Mouse (Mus musculus) heart, adult 9 months (tissue): ENCODE results near the gene Spata45.

Experiments used
- DNase-seq, 2 experiments: peaks; one replicate each; pipeline ENCODE4 v3.0.0; 2022; ENCODE audit warnings: low spot score in 2 of 2

Gene Spata45

GRCm38 (mm10) chr1:191041352-191041751, 4.9 kb downstream of the Spata45 start:
- no peak for DNase-seq

DNA sequence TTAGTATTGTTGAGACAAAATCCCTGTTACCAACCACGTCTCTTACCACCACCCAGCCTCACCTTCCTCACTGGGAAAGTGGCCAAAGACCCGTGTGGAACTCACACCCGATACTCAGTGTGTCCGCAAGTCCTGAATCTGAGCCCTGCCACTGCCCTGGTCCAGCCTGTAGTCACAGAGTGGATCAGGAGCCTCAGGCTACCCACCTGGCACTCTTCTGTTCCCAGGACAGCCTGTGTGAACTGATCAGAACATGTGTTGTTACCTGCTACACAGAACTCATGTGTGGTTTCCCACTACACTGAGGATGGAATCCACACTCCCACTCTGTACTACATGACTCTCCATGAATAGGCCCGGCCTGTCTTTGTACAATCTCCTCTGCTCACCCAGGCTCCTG, 5.7 kb downstream of the Spata45 start:
- DNase-seq: no peak

DNA sequence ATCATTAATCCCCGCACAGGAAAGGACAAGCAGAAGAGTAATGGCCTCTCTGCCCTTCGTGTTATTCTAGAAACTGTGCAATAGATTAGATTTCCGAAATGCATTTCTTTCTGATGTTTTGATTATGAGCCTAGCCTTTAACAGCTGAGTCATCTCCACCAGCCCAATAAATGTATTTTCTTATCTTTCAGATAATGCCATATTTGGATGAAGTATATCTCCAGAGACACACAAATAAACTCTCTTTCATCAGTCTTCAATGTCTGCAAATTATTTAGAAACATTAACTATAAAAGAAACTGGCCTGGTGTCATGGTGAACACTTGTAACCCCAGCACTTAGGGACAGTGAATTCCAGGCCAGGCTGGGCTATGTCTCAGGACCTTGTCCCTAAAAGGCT, 6.2 kb downstream of the Spata45 start:
- DNase-seq: no peak

GRCm38 (mm10) chr1:191045264-191045663, 8.8 kb downstream of the Spata45 start:
- no peak for DNase-seq

DNA sequence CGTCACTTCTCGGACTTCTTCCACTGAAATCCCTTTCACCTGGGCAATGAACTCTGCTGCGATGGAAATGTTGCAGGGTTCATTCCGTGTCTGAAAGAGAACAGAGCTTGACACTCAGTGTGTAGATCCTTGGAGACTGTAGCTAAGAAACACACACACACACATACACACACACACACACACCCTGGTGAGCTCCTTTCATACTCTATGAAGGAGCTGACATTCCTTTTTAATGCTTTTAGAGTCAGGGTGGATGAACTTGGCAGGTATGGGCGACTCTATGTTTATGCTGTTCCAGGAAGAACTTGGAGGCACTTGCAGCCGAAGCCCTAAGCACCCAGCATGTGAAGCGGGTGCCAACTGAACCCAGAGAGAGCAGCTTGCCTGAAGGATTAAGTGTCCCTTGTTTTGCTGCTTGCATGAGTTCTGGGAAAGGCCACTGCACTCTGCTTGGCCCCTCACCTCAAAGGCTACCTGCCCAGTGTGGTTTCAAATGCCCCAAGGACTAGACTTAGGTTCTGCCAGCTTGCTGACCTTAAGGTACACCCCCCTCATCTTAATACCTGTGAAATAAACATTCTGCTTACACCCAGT, 9.9 kb downstream of the Spata45 start:
- no peak for DNase-seq

DNA sequence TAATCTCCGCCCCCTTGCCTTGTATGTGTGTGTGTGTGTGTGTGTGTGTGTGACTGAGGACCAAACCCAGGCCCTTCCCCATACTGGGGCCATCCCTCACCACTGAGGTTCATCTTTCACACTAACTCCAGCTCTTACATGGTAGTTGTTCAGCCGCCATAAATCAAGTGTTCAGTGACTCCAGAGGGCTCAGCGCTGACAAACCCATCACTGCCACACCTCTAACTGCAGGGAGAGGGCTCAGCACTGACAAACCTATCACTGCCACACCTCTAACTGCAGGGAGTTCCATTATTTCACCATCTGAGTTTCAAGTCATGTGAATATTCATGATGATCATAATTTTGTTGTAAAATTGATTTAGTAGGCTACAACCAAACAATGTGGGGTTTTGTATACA, 17.1 kb downstream of the Spata45 start:
- DNase-seq: no peak

- DNase-seq: no peak
Measured at GRCm38 (mm10) chr1:191054870-191055532, 18.6 kb downstream of the Spata45 start.

GRCm38 (mm10) chr1:191055533-191055873, 19.1 kb downstream of the Spata45 start:
- no peak for DNase-seq

DNA sequence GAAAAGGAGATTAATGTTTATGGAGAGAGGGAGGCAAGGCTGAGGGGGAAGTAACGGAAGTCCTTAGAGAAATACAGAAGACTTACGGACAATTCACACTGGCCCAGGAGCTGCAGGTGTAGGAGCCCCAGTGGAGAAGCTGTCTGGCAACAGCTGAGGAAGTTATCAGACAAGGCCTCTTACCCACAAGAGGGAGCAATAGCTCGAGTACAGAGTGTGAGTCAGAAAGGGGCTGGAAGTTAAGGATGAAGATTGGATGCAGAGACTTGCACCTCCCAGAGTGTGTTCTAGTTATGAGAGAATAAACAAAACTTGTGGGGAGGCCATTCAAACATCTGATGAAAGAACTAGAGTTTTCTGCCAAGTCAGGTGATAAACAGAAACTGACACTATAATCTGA, 21.0 kb downstream of the Spata45 start:
- DNase-seq: no peak

- no peak for DNase-seq
Measured at GRCm38 (mm10) chr1:191062241-191062780, 25.9 kb downstream of the Spata45 start.

DNA sequence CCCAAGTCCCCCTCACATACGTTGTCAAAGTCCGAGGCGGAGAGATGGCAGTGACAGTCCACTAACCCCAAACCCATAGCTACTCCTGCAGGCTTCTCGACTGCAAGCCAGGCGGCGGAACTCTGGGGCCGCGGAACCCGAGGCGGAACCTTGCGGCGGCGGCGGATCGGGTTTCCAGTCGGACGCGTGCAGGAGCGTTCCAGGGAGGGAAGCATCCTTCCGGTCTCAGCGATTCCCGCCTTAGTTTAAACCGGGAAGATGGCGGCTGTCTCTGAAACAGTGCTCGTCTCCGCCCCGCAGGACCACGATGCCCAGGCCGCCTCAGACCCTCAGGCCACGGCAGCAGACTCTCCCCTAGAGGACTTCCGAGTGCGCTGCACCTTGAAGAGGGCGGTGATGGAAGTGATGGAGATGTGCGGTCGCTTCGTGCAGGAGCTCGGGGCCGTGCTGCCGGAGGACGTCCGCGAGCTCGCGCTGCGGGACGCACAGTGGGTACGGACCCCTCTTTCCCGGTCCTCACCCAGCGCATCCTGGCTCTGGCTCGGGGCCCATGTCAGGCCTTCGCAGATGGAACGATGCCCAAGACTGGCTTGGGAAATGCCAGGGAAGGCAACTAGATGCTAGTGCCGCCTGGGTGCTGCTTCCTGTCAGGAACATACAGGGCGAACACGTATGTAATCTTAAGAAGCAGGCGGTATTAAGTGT, 26.5 kb downstream of the Spata45 start, which contains the start of the genes Tatdn3 and Nsl1:
TSS of gene Tatdn3 (minus strand) at position 152 of the 705 bp plus-strand sequence.
TSS of gene Nsl1 (plus strand) at position 232 of the 705 bp plus-strand sequence.
- peak; percentile 72 to 85 for DNase-seq

GRCm38 (mm10) chr1:191063700-191064099, 27.3 kb downstream of the Spata45 start:
- no peak for DNase-seq

GRCm38 (mm10) chr1:191064535-191064934, 28.1 kb downstream of the Spata45 start:
- DNase-seq: no peak

GRCm38 (mm10) chr1:191065188-191065587, 28.7 kb downstream of the Spata45 start:
- no peak for DNase-seq

DNA sequence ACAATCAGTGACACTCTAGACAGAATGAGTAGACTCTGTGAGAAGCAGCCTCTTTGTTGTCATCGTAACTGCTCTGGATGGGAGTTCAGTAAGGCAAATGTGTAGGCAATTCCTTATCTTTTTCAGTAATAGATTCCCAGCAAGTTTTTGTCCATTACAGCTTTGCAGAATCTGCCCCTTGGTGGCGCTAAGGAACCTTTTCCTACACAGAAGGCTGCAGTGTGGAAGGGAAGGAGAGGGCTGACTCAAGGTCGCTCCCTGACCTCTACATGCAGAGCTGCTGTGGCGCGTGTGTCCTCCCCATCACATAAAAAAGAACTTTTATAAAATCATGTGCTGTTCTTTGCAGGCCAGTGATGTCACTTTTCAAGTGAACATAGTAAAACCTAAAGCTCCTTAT, 31.9 kb downstream of the Spata45 start:
- no peak for DNase-seq

- no peak for DNase-seq
Measured at GRCm38 (mm10) chr1:191070259-191070658, 33.8 kb downstream of the Spata45 start.

- peak in 1 of 2 experiments; percentile 9 for DNase-seq
Measured at GRCm38 (mm10) chr1:191071613-191072012, 35.2 kb downstream of the Spata45 start.

DNA sequence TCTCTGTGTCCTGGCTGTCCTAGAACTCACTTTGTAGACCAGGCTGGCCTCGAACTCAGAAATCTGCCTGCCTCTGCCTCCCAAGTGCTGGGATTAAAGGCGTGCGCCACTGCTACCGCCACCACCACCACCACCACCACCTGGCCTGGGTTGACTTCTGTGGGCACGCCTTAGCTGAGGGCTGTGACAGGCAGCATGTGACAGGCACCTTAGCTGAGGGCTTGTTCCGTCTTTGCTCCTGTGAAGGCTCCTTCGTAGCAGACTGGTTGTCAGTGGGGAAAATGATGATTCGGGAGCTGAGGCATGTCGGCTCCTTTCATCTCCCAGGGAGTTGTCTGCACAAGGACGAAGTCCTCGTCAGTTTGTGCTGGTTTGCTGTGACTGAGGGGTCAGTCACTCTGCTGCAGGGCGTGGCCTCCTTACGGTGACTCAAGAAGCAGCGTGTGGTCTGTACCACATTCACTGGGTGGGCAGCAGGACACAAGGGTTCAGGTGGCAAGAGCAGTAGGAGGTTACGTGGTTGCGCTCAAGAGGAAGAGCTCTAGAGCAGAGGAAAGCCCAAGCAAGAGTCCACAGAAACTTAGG, 36.0 kb downstream of the Spata45 start:
- no peak for DNase-seq

- peak; percentile 58 to 70 for DNase-seq
Measured at GRCm38 (mm10) chr1:191073001-191073400, 36.6 kb downstream of the Spata45 start.

DNA sequence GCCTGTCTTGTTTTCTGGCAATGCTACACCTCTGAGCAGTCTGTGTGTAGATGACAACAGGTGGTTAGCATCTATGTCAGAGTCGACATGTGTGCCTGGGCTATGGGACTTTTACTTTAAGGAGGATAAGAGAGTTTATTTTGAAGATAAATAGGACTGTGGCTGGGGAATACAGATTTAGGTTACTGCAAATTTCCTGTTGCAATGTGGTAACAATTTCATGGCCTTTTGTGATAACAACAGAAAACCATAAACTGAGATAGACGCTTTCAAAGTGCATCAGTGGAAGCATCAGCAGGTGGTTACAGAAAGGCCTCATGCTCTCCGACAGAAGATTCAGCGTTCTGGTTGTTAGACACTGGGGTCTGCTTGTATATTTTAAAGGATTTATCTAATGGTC, 37.0 kb downstream of the Spata45 start:
- DNase-seq: no peak

GRCm38 (mm10) chr1:191075199-191075883, 38.9 kb downstream of the Spata45 start:
- peak; percentile 73 to 75 for DNase-seq

GRCm38 (mm10) chr1:191083230-191083629, 46.8 kb downstream of the Spata45 start:
- DNase-seq: no peak
